Mouse (Mus musculus): ENCODE data around the gene Tspan5. TPM values are rescaled to one million over a fixed set of nuclear protein-coding genes. Genes with fewer than 3 reads are reported as not detected.
A peak's percentile ranks its signal among the peaks of the same experiment; 100 is the strongest.

The Tspan5 gene
- polyA plus RNA-seq, 1 experiment from 2014 or later, result 101 TPM

GRCm38 (mm10) chr3:138843180-138843579, 101.2 kb downstream of the Tspan5 start:
- H3K4me1 ChIP-seq (replicated peaks), result peaks cover 35% of the 10 kb centered on the region
- H3K9ac ChIP-seq, result no peak overlapping the region
- no peaks in the 10 kb centered on the region for H3K36me3 ChIP-seq
- no peak overlapping the region for H3K27ac ChIP-seq (replicated peaks)
- H3K27me3 ChIP-seq, result no peaks in the 10 kb centered on the region
- 68% methylated on average over 2 of the region's 2 CpGs for WGBS
- ATAC-seq (ENCODE audit: low read depth), result no peak
- H3K4me3 ChIP-seq, result no peak overlapping the region
- H3K9me3 ChIP-seq, result no peaks in the 10 kb centered on the region
- no peak overlapping the region for H3K4me2 ChIP-seq

DNA sequence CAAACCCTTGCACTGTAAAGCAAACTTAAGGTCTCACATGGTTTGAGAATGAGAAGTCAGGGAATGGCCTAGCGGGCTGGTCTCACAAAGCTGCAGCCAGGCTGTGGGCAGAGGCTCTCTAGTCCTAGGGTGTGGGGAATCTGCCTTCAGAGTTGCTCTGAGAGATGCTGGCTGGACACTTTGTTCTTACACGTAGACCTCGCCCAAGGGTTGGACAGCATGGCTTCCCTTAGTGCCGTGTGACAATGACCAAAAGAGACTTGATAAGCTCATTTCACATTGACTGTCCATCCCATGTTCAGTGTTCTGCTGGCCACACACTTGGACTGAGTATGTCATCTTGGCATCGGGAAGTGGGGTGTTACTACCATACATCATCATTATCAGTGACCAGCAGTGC, 101.6 kb downstream of the Tspan5 start:
- Histone ChIP-seq H3K27me3 (no peaks in the 10 kb centered on the region), H3K9ac (no peak overlapping the region), H3K27ac (replicated peaks) (no peak overlapping the region), H3K9me3 (no peaks in the 10 kb centered on the region), H3K36me3 (no peaks in the 10 kb centered on the region), H3K4me2 (no peak overlapping the region), H3K4me3 (no peak overlapping the region), H3K4me1 (replicated peaks) (peaks cover 33% of the 10 kb centered on the region)
- WGBS, result 94% methylated on average over 5 of the region's 5 CpGs
- no peak for ATAC-seq (ENCODE audit: low read depth)

GRCm38 (mm10) chr3:138845820-138846219, 103.8 kb downstream of the Tspan5 start:
- no peak for ATAC-seq (ENCODE audit: low read depth)
- 97% methylated on average over 1 of the region's 1 CpGs for WGBS

DNA sequence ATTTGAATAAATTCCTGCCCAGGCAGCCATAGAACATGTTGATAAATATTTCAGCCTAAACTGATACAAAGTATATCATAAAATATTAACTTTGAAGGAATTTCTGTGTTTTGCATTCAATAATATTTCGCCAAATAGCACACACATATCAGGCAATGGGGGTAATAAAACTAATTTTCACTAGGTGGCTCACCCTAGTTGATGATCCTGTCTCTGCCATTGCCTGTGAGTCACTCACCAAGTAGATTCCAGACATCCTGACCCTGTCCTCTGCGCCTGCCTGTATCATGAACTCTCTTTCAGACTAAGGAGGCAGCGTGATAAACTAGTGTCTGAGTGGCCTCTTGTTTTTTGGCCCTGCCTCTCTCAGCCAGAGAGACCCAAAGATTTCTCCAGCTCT, 105.8 kb downstream of the Tspan5 start:
- Histone ChIP-seq H3K9ac (no peak overlapping the region), H3K4me1 (replicated peaks) (peaks cover 41% of the 10 kb centered on the region), H3K4me3 (no peak overlapping the region), H3K36me3 (no peaks in the 10 kb centered on the region), H3K27me3 (no peaks in the 10 kb centered on the region), H3K9me3 (no peaks in the 10 kb centered on the region), H3K27ac (replicated peaks) (no peak overlapping the region), H3K4me2 (no peak overlapping the region)
- ATAC-seq (ENCODE audit: low read depth), result no peak
- 88% methylated on average over 3 of the region's 3 CpGs for WGBS

More at GRCm38 (mm10) chr3:138845820-138846219, 103.8 kb downstream of the Tspan5 start:
- Histone ChIP-seq H3K4me3 (no peak overlapping the region), H3K9me3 (no peaks in the 10 kb centered on the region), H3K27ac (replicated peaks) (no peak overlapping the region), H3K27me3 (no peaks in the 10 kb centered on the region), H3K4me1 (replicated peaks) (peaks cover 29% of the 10 kb centered on the region), H3K4me2 (no peak overlapping the region), H3K9ac (no peak overlapping the region), H3K36me3 (no peaks in the 10 kb centered on the region)

GRCm38 (mm10) chr3:138849755-138850301, 107.8 kb downstream of the Tspan5 start:
- Histone ChIP-seq H3K4me3 (no peak overlapping the region), H3K4me2 (no peak overlapping the region), H3K27ac (replicated peaks) (peak overlapping the region; percentile 69), H3K27me3 (no peaks in the 10 kb centered on the region), H3K4me1 (replicated peaks) (peaks cover 58% of the 10 kb centered on the region), H3K36me3 (no peaks in the 10 kb centered on the region), H3K9ac (no peak overlapping the region), H3K9me3 (no peaks in the 10 kb centered on the region)
- ATAC-seq (ENCODE audit: low read depth), result no peak
- 43% methylated on average over 11 of the region's 11 CpGs for WGBS

DNA sequence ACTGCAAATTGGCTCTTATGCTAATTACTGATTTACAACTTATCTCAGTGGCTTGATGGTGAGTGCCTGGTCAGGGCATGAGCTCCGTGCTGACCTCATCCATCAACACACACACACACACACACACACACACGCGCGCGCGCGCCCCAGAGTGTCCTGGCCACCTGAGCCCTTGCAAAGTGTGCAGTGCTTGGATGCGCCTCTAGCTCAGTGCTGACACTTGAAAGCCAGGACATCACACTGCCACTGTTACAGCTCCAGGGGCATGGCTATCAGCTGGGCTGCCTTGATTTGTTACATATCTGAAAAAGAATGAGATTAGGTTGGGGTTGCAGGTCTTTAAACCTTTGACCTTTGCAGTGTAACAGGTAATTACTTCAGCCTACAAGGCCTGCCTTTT, 109.9 kb downstream of the Tspan5 start:
- no peak overlapping the region for H3K4me3 ChIP-seq
- H3K27ac ChIP-seq (replicated peaks), result peak overlapping the region; percentile 69
- H3K9me3 ChIP-seq, result no peaks in the 10 kb centered on the region
- ATAC-seq (ENCODE audit: low read depth), result peak; percentile 34; the same call in 1 of the 2 replicates
- H3K36me3 ChIP-seq, result no peaks in the 10 kb centered on the region
- no peak overlapping the region for H3K4me2 ChIP-seq
- H3K4me1 ChIP-seq (replicated peaks), result peaks cover 79% of the 10 kb centered on the region
- H3K9ac ChIP-seq, result no peak overlapping the region
- WGBS, result 31% methylated on average over 8 of the region's 8 CpGs
- no peaks in the 10 kb centered on the region for H3K27me3 ChIP-seq

DNA sequence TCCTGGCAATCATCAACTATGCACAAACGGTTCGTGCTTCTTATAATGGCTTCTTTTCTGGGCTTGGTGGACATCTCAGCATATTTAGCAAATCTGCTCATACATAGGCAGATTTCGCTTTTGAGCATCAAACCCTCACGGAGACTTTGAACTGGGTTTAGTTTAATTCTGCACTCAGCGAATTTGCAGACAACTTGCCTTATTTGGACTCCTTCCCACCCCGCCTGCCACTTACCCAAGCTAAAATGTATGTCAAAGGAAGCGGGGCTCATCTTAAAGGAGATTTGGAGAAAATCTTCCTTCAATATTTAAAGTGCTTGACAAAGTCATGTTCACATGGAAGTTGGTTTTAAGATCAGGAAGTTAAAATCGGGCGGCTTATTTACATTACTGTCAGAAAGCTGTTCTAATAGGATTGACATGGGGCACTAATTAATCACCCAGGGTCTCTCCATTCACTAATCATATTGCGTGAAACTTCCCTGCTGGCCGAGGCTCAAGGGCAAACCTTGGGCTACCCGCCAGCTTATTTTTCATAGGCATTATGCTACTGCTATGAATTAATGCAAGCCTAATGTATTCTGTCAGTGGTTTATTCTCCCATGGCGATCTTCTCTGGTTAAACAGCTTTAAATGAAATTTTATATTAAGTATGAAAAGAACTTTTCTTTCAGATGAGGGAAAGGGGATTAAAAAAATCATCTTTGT, 111.1 kb downstream of the Tspan5 start:
- ATAC-seq (ENCODE audit: low read depth), result no peak
- Histone ChIP-seq H3K36me3 (no peaks in the 10 kb centered on the region), H3K27ac (replicated peaks) (peak overlapping the region; percentile 69; the same call in 1 of the 2 replicates), H3K4me3 (no peak overlapping the region), H3K4me1 (replicated peaks) (peaks cover 91% of the 10 kb centered on the region), H3K9ac (no peak overlapping the region), H3K27me3 (no peaks in the 10 kb centered on the region), H3K4me2 (no peak overlapping the region), H3K9me3 (no peaks in the 10 kb centered on the region)
- 40% methylated on average over 13 of the region's 13 CpGs for WGBS

DNA sequence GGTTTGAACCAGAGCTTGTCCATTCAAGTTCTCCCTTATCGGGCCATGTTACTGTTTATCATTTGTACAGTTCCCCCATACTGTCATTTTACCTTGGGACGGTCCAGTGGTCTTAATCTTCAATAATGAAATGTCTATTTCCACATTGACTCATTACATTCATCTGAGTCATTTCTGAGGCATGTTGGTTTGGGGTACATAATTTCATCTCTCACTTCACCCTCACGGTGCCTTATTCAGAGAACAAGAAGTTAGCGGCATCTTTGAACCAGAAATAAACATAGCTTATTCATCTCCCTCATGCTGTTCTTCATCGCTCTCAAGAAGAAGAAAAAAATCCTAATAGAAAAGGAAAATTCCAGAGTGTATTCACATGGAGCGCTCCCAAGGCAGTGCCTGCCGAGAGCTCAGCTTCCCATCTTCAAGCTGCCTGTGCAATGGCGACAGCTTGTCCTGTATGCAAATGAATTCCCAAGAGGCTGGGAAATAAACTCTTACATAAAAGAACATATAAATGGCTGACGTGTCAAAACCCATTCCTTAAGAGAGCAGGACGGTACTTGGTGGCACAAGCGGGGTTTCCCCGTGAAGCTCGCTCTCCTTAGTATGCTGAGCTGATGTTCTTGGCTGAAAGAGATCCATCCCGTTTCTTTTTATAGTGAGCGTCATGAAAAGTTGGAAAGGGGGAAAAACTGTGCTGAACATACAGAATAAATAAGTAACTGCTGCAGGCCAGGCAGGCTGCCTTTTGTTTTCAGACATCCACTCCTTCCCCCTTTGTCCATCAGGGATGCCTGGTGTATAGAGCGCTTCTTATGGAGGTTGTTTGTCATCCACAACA, 112.2 kb downstream of the Tspan5 start:
- no peaks in the 10 kb centered on the region for H3K36me3 ChIP-seq
- peak overlapping the region; percentile 35 for H3K4me2 ChIP-seq
- no peaks in the 10 kb centered on the region for H3K9me3 ChIP-seq
- ATAC-seq (ENCODE audit: low read depth), result no peak
- peak overlapping the region; percentile 76 for H3K27ac ChIP-seq (replicated peaks)
- peak overlapping the region; percentile 14; the same call in 1 of the 2 replicates for H3K9ac ChIP-seq
- peaks cover 100% of the 10 kb centered on the region for H3K4me1 ChIP-seq (replicated peaks)
- H3K27me3 ChIP-seq, result no peaks in the 10 kb centered on the region
- H3K4me3 ChIP-seq, result no peak overlapping the region
- 25% methylated on average over 16 of the region's 16 CpGs for WGBS

DNA sequence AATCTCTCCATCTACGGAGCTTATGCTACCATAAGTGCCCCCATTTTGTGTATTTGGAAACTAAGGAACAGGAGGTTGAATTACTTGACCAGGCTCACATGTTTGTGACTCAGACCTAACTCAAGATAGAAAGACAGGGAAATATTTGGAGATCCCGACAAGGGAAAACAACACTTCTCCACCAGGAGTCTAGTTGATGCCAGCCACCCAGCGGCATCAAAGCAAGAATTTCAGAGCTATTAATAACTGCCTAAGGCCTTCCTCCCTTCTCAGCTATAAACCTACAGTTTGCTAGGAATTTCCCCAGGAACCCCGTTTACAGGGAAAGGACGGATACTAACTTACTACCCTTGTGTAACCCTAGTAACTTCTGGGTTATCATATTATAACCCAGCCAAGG, 113.4 kb downstream of the Tspan5 start:
- no peak overlapping the region for H3K4me2 ChIP-seq
- peak overlapping the region; percentile 80 for H3K27ac ChIP-seq (replicated peaks)
- H3K36me3 ChIP-seq, result no peaks in the 10 kb centered on the region
- no peaks in the 10 kb centered on the region for H3K9me3 ChIP-seq
- no peak overlapping the region for H3K9ac ChIP-seq
- peaks cover 100% of the 10 kb centered on the region for H3K4me1 ChIP-seq (replicated peaks)
- no peak overlapping the region for H3K4me3 ChIP-seq
- no peaks in the 10 kb centered on the region for H3K27me3 ChIP-seq
- ATAC-seq (ENCODE audit: low read depth), result no peak
- 61% methylated on average over 5 of the region's 5 CpGs for WGBS

DNA sequence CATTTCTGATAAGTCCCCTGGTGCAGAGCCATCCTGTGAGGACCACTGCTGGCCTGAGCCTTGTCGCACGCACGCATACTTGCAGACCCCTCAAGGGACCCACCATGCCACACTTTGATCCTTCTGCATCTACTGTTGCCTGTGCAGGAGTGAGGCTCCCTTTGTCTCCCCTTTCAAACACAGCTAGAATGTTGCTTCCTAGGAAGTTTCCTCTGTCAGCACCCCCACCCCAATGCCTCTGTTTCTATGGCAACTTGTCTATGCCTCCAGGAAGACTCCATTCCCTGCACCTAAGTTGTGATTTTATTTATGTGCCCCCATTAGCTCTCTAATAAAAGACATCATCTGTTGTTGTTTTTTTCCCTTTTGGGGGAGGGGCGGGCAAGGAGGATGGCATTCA, 115.0 kb downstream of the Tspan5 start:
- Histone ChIP-seq H3K27me3 (no peaks in the 10 kb centered on the region), H3K27ac (replicated peaks) (peak overlapping the region; percentile 80), H3K4me2 (peak overlapping the region; percentile 26; the same call in 1 of the 2 replicates), H3K4me1 (replicated peaks) (peaks cover 100% of the 10 kb centered on the region), H3K4me3 (no peak overlapping the region), H3K9ac (peak overlapping the region; percentile 55), H3K9me3 (no peaks in the 10 kb centered on the region), H3K36me3 (no peaks in the 10 kb centered on the region)
- peak; percentile 11; the same call in 1 of the 2 replicates for ATAC-seq (ENCODE audit: low read depth)
- 20% methylated on average over 4 of the region's 4 CpGs for WGBS

- Histone ChIP-seq H3K4me1 (replicated peaks) (peaks cover 90% of the 10 kb centered on the region), H3K27ac (replicated peaks) (peak overlapping the region; percentile 80), H3K4me3 (no peak overlapping the region), H3K4me2 (peak overlapping the region; percentile 4; the same call in 1 of the 2 replicates), H3K36me3 (no peaks in the 10 kb centered on the region), H3K9ac (peak overlapping the region; percentile 31; the same call in 1 of the 2 replicates), H3K27me3 (no peaks in the 10 kb centered on the region), H3K9me3 (no peaks in the 10 kb centered on the region)
- 0 out of 2 replicates have a peak, but pooled peaks have one; percentile 12 for ATAC-seq (ENCODE audit: low read depth)
- WGBS, result 16% methylated on average over 12 of the region's 12 CpGs
Observed at GRCm38 (mm10) chr3:138857805-138858546, 116.0 kb downstream of the Tspan5 start.

Data from neural tube, embryonic 13.5 days (tissue).